20 mouse cellular contexts compared by ENCODE assay signal in the genomic region with DNA sequence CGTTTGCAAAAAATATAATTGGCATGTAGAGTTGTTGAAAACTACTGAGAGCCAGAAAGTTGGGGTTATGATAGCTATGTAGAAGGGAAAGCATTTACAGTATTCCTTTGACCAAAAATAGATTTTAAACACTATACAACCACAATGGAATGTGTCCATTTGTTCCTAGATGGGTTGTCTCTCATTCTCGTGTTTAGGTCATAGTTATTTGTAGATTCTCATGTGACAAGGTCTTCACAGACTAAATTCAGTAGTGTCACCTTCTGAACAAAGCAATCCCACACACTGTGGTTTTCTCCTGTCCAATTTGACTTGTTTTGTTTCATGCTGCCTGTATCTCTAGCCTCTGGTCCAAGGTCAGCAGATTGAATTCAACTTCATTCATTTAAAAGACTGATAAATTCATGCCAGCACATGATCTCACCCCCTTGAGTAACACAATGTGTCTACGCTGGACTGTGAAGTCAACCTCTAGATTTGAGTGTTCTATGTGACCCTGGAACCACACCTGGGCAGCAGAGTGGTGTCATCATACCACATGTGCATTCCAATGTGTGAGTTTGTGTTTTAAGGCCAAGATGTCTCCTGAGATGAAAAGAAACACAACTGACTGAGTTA.
DNase-seq lines count a peak whose midpoint lies in the region; ATAC-seq and TF ChIP-seq lines count a peak whose summit lies in the region.
"Had no signal": no experiment of that assay in that cellular context is flagged by ENCODE, and none has a peak within 500 bp of the region (broad histone marks: within the 10 kb centered on the region; RNA-seq: fewer than 3 reads in every experiment).

No protein-coding gene starts in this region.

- 79% methylated on average over 3 of the region's 3 CpGs for WGBS in intestine, embryonic 14.5 days
- 73% methylated on average over 3 of the region's 3 CpGs for WGBS in intestine, embryonic 15.5 days
- 17% methylated on average over 3 of the region's 3 CpGs for WGBS in heart, embryonic 14.5 days

- no peak overlapping the region for H3K9ac ChIP-seq in intestine, embryonic 14.5 days (ENCODE audit: low read length)
- H3K9ac ChIP-seq in intestine, embryonic 15.5 days, result no peak overlapping the region
- H3K9ac ChIP-seq in heart, embryonic 14.5 days (ENCODE audit: low read length), result no peak overlapping the region
- H3K9ac ChIP-seq: forebrain, postnatal 0 days; hindbrain, embryonic 13.5 days; neural tube, embryonic 13.5 days had no signal

- no peak overlapping the region for H3K4me3 ChIP-seq in intestine, embryonic 14.5 days (ENCODE audit: low read depth, low read length)
- no peak overlapping the region for H3K4me3 ChIP-seq in intestine, embryonic 15.5 days (replicated peaks)
- H3K4me3 ChIP-seq in heart, embryonic 14.5 days (ENCODE audit: control insufficient read depth in 1 of 2, insufficient read depth in 1 of 2, low read depth in 1 of 2, low read length in 2 of 2), result no peak overlapping the region
- no peak overlapping the region for H3K4me3 ChIP-seq in myocyte
- H3K4me3 ChIP-seq: hindbrain, embryonic 13.5 days; neural tube, embryonic 13.5 days had no signal

- peak; percentile 60 for DNase-seq in gastrocnemius, adult 18-20 months (ENCODE audit: low spot score)
- no peak for DNase-seq in gastrocnemius, postnatal 4 days (ENCODE audit: low spot score in 2 of 2)
- DNase-seq in intestine, embryonic 14.5 days (ENCODE audit: low spot score), result peak; percentile 28
- no peak for DNase-seq in cerebellum, adult 8-10 months
- DNase-seq in retina, postnatal 1 day, result no peak
- DNase-seq: cerebellum, adult 11 months; cerebellum, postnatal 10 days; forebrain, postnatal 0 days; kidney, adult 2 months; left cerebral cortex, postnatal 4 days; lung, postnatal 4 days; midbrain, embryonic 14.5 days; right cerebral cortex, adult 18-20 months; right cerebral cortex, postnatal 4 days had no signal

- H3K27ac ChIP-seq in intestine, embryonic 14.5 days (ENCODE audit: low read depth), result no peak overlapping the region
- no peak overlapping the region for H3K27ac ChIP-seq in intestine, embryonic 15.5 days
- peak overlapping the region; percentile 76 to 85 for H3K27ac ChIP-seq in heart, embryonic 14.5 days (replicated peaks in 1 of 2; ENCODE audit: control insufficient read depth in 1 of 2, insufficient read depth in 1 of 2, low read depth in 2 of 2, low read length in 2 of 2)
- H3K27ac ChIP-seq: hindbrain, embryonic 13.5 days; kidney, postnatal 0 days; neural tube, embryonic 13.5 days had no signal

- H3K4me2 ChIP-seq in intestine, embryonic 14.5 days (ENCODE audit: low read length), result no peak overlapping the region
- H3K4me2 ChIP-seq in intestine, embryonic 15.5 days (replicated peaks), result no peak overlapping the region
- no peak overlapping the region for H3K4me2 ChIP-seq in heart, embryonic 14.5 days (ENCODE audit: low read length)
- H3K4me2 ChIP-seq in myocyte (ENCODE audit: low read depth), result peak overlapping the region; percentile 10
- H3K4me2 ChIP-seq: hindbrain, embryonic 13.5 days; neural tube, embryonic 13.5 days had no signal

- ATAC-seq in intestine, embryonic 14.5 days (replicated peaks; ENCODE audit: low FRiP score, low TSS enrichment, low read depth), result no peak
- ATAC-seq in intestine, embryonic 15.5 days, result no peak
- peak; percentile 64 for ATAC-seq in heart, embryonic 14.5 days (ENCODE audit: insufficient number of reproducible peaks, insufficient read depth, low FRiP score, low read depth)
- ATAC-seq: forebrain, postnatal 0 days had no signal

- TF ChIP-seq POLR2A in myocyte (IDR thresholded peaks at IDR 0.05; ENCODE audit: insufficient read length, low read depth), result no peak

- H3K9me3 ChIP-seq in intestine, embryonic 14.5 days (ENCODE audit: control insufficient read depth, low read length), result no peaks in the 10 kb centered on the region
- H3K9me3 ChIP-seq in intestine, embryonic 15.5 days, result no peaks in the 10 kb centered on the region
- no peaks in the 10 kb centered on the region for H3K9me3 ChIP-seq in heart, embryonic 14.5 days (ENCODE audit: control insufficient read depth, low read length)
- H3K9me3 ChIP-seq: hindbrain, embryonic 13.5 days; neural tube, embryonic 13.5 days had no signal

- no peaks in the 10 kb centered on the region for H3K79me2 ChIP-seq in myocyte (ENCODE audit: control insufficient read depth, insufficient read depth)

- no peaks in the 10 kb centered on the region for H3K27me3 ChIP-seq in intestine, embryonic 14.5 days (replicated peaks; ENCODE audit: control insufficient read depth, insufficient read depth, low read length)
- no peaks in the 10 kb centered on the region for H3K27me3 ChIP-seq in intestine, embryonic 15.5 days (replicated peaks)
- no peaks in the 10 kb centered on the region for H3K27me3 ChIP-seq in heart, embryonic 14.5 days (ENCODE audit: control insufficient read depth, insufficient read depth, low read length)
- H3K27me3 ChIP-seq in myocyte (ENCODE audit: control insufficient read depth, insufficient read depth, insufficient read length), result no peaks in the 10 kb centered on the region
- H3K27me3 ChIP-seq: hindbrain, embryonic 13.5 days; neural tube, embryonic 13.5 days had no signal

- no peak overlapping the region for H3ac ChIP-seq in myocyte (ENCODE audit: control insufficient read depth, insufficient read length)

- no peaks in the 10 kb centered on the region for H3K36me3 ChIP-seq in intestine, embryonic 14.5 days (ENCODE audit: control insufficient read depth, insufficient read depth, low read length)
- H3K36me3 ChIP-seq in intestine, embryonic 15.5 days, result no peaks in the 10 kb centered on the region
- no peaks in the 10 kb centered on the region for H3K36me3 ChIP-seq in heart, embryonic 14.5 days (ENCODE audit: control insufficient read depth, insufficient read depth, low read length)
- no peaks in the 10 kb centered on the region for H3K36me3 ChIP-seq in myocyte (ENCODE audit: control insufficient read depth, insufficient read depth)
- H3K36me3 ChIP-seq: hindbrain, embryonic 13.5 days; neural tube, embryonic 13.5 days had no signal

- no peaks in the 10 kb centered on the region for H3K4me1 ChIP-seq in intestine, embryonic 14.5 days (replicated peaks; ENCODE audit: control insufficient read depth, insufficient read depth, low read length)
- no peaks in the 10 kb centered on the region for H3K4me1 ChIP-seq in intestine, embryonic 15.5 days (replicated peaks)
- H3K4me1 ChIP-seq in heart, embryonic 14.5 days (ENCODE audit: control insufficient read depth in 2 of 2, insufficient read depth in 2 of 2, low read length in 2 of 2), result peaks cover 5 to 13% of the 10 kb centered on the region in 2 experiments
- H3K4me1 ChIP-seq: hindbrain, embryonic 13.5 days; neural tube, embryonic 13.5 days had no signal

TF ChIP-seq in myocyte, 11 proteins besides CTCF, POLR2A, EP300 and RAD21:
- no peak for TF ChIP-seq REST (IDR thresholded peaks at IDR 0.05; ENCODE audit: insufficient read depth, insufficient read length)
- no peak for TF ChIP-seq TCF3 (IDR thresholded peaks at IDR 0.05; ENCODE audit: insufficient read length, low read depth)
- no peak for TF ChIP-seq POLR2AphosphoS2 (IDR thresholded peaks at IDR 0.05; ENCODE audit: insufficient read length, low read depth)
- no peak for TF ChIP-seq TCF12 (IDR thresholded peaks at IDR 0.05; ENCODE audit: insufficient read depth, poor library complexity, severe bottlenecking)
- TF ChIP-seq USF1 (IDR thresholded peaks at IDR 0.05; ENCODE audit: low read depth), result no peak
- no peak for TF ChIP-seq E2F4 (IDR thresholded peaks at IDR 0.05; ENCODE audit: insufficient read depth)

Comparison
In these comparisons a context has a peak if more than half of its experiments do, and no peak if none do; other contexts are left out.
1. DNase-seq: peak in gastrocnemius, adult 18-20 months (single experiment) and intestine, embryonic 14.5 days (single experiment); none in gastrocnemius, postnatal 4 days (0 of 2), cerebellum, adult 8-10 months (single experiment) and retina, postnatal 1 day (single experiment).
2. H3K27ac ChIP-seq: peak in heart, embryonic 14.5 days (2 of 2); none in intestine, embryonic 14.5 days (single experiment) and intestine, embryonic 15.5 days (single experiment).